ENCODE assay signal across 8 mouse cellular contexts in the genomic region with DNA sequence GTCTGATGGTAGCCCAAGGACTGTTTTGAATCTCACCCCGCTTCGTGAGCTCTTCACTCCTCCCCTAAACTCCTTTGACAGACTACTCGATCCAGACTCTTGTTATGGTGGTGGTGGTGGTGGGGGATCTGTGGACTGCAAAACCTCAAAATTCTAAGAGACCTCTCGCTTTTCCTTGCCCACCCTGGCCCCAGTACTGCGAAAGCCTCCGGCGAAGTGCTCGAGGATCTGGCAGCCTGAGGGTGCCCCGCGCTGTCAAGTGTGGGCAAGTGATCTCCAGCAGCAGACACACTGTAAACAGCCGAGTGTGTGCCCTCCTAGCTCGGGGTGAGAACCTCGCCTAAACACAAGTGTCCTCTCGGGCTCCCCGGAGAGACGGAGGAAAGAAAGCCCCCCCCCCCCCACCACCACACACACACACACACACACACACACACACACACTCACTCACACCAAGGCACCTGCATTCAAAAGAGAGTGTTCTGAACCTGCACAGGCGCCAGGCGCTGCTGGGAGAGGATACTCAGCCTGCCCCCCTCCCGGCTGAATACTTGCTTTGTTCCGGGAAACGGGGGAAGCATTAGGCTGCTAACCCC. TPM values are rescaled to one million over a fixed set of nuclear protein-coding genes. Genes with fewer than 3 reads are reported as not detected.
A peak's percentile ranks its signal among the peaks of the same experiment; 100 is the strongest.
DNase-seq lines count a peak whose midpoint lies in the region; ATAC-seq and TF ChIP-seq lines count a peak whose summit lies in the region.

No protein-coding gene starts in this region.

- H3K4me2 ChIP-seq in forebrain, postnatal 0 days (ENCODE audit: low read depth), result peak overlapping the region; percentile 69
- H3K4me2 ChIP-seq in liver, embryonic 16.5 days (ENCODE audit: low read depth, low read length), result peak overlapping the region; percentile 50

- H3K27me3 ChIP-seq in megakaryocyte, embryonic 14.5 days (replicated peaks), result peaks cover 82% of the 10 kb centered on the region
- H3K27me3 ChIP-seq in forebrain, postnatal 0 days (ENCODE audit: insufficient read depth, low read length), result peaks cover 3% of the 10 kb centered on the region; the same call in 1 of the 2 replicates
- H3K27me3 ChIP-seq in liver, embryonic 16.5 days (ENCODE audit: control insufficient read depth, insufficient read depth, low read depth, low read length), result peaks cover 97% of the 10 kb centered on the region

- peak overlapping the region; percentile 92 for H3K4me3 ChIP-seq in megakaryocyte, embryonic 14.5 days (replicated peaks)
- peak overlapping the region; percentile 21 for H3K4me3 ChIP-seq in forebrain, postnatal 0 days (ENCODE audit: low read depth, low read length)
- peak overlapping the region; percentile 33 for H3K4me3 ChIP-seq in liver, embryonic 16.5 days (ENCODE audit: low read depth, low read length)

- no peak overlapping the region for H3K27ac ChIP-seq in forebrain, postnatal 0 days (ENCODE audit: low read depth, low read length)
- no peak overlapping the region for H3K27ac ChIP-seq in liver, embryonic 16.5 days (ENCODE audit: low read length)

- no peak for TF ChIP-seq CTCF in forebrain, postnatal 0 days (IDR thresholded peaks at IDR 0.05; ENCODE audit: low read depth)

- 6% methylated on average over 21 of the region's 21 CpGs for WGBS in forebrain, postnatal 0 days
- 8% methylated on average over 18 of the region's 21 CpGs for WGBS in liver, embryonic 16.5 days (ENCODE audit: insufficient replicate concordance)

- peaks cover 63% of the 10 kb centered on the region for H3K4me1 ChIP-seq in megakaryocyte, embryonic 14.5 days
- no peaks in the 10 kb centered on the region for H3K4me1 ChIP-seq in forebrain, postnatal 0 days (ENCODE audit: insufficient read depth)
- no peaks in the 10 kb centered on the region; the same call in 1 of the 2 replicates for H3K4me1 ChIP-seq in liver, embryonic 16.5 days (ENCODE audit: control insufficient read depth, low read depth, low read length)

- H3K9ac ChIP-seq in forebrain, postnatal 0 days, result peak overlapping the region; percentile 18; the same call in 1 of the 2 replicates
- H3K9ac ChIP-seq in liver, embryonic 16.5 days (ENCODE audit: low read depth, low read length), result no peak overlapping the region

- no peak for ATAC-seq in megakaryocyte, adult 5-6 weeks (ENCODE audit: poor library complexity, severe bottlenecking)
- no peak for ATAC-seq in forebrain, postnatal 0 days
- no peak for ATAC-seq in liver, embryonic 16.5 days (ENCODE audit: low read depth)

- H3K9me3 ChIP-seq in megakaryocyte, embryonic 14.5 days, result no peaks in the 10 kb centered on the region
- H3K9me3 ChIP-seq in forebrain, postnatal 0 days (ENCODE audit: low read length), result no peaks in the 10 kb centered on the region
- no peaks in the 10 kb centered on the region for H3K9me3 ChIP-seq in liver, embryonic 16.5 days (replicated peaks; ENCODE audit: control insufficient read depth, low read length)

- H3K36me3 ChIP-seq in megakaryocyte, embryonic 14.5 days (replicated peaks; ENCODE audit: low read length), result no peaks in the 10 kb centered on the region
- H3K36me3 ChIP-seq in forebrain, postnatal 0 days (ENCODE audit: insufficient read depth), result no peaks in the 10 kb centered on the region
- no peaks in the 10 kb centered on the region for H3K36me3 ChIP-seq in liver, embryonic 16.5 days (ENCODE audit: control insufficient read depth, insufficient read depth)

- no peak for DNase-seq in forebrain, postnatal 0 days
- peak; percentile 50 to 63 for DNase-seq in thymus, postnatal 36 days
- DNase-seq in cerebellum, postnatal 36 days, result no peak
- no peak for DNase-seq in testis, postnatal 10 days (ENCODE audit: low spot score)
- DNase-seq in adrenal gland, adult (ENCODE audit: inconsistent age in 2 of 2, low spot score in 1 of 2), result no peak

RNA-seq across cellular contexts. Expression of gene Bcor, which starts 26.2 kb away (rescaled TPM):
- polyA plus RNA-seq in megakaryocyte, embryonic 14.5 days (2012; ENCODE audit: insufficient read depth, low replicate concordance), result 11.1 and 15.0 TPM in 2 replicates
- total RNA-seq in megakaryocyte, adult 5-6 weeks (2015), result 27.3 and 27.7 TPM in 2 replicates
- 24.7 and 27.9 TPM in 2 replicates for total RNA-seq in megakaryocyte, adult 5-6 weeks (2017)
- total RNA-seq in forebrain, postnatal 0 days (2014; rRNA removed), result 32.1 and 33.5 TPM in 2 replicates
- polyA plus RNA-seq in forebrain, postnatal 0 days (2015; fragmentation: Nextera tagmentation; extraction: Ambion mirVana), result 10.3 and 10.5 TPM in 2 replicates
- polyA plus RNA-seq in liver, embryonic 16.5 days (2015; fragmentation: Nextera tagmentation; extraction: Ambion mirVana), result 4.5 and 4.9 TPM in 2 replicates

Comparison
In these comparisons a context has a peak if more than half of its experiments do, and no peak if none do; other contexts are left out.
1. H3K4me3 ChIP-seq: peak in every context shown above with its lines; median percentile 92 in megakaryocyte, embryonic 14.5 days; 33 in liver, embryonic 16.5 days; 21 in forebrain, postnatal 0 days.
2. DNase-seq: peak in thymus, postnatal 36 days (2 of 2); none in forebrain, postnatal 0 days (single experiment), cerebellum, postnatal 36 days (0 of 2), testis, postnatal 10 days (single experiment) and adrenal gland, adult (0 of 2).